Mouse (Mus musculus) liver, embryonic 12.5 days (tissue): Measurements from ENCODE around the gene Tubg2. TPM values are rescaled to one million over a fixed set of nuclear protein-coding genes. Genes with fewer than 3 reads are reported as not detected.
"Not testable (repeated sequence)": the region's sequence is repeated elsewhere in the genome, so short reads cannot be mapped to it uniquely, and the experiment has no call there.

Experiments used
- ATAC-seq: fragments of 200-750 bp; cut with Nextera tagmentation; 2 replicates; pipeline ENCODE4 v1.8.0; 2017; ENCODE audit warnings: moderate number of reproducible peaks, mild to moderate bottlenecking, moderate library complexity
- H3K27ac ChIP-seq: fragments of 300-500 bp; sonication (generic); 2 replicates; pipeline ENCODE4 v1.5.1; 2016; ENCODE audit warnings: mild to moderate bottlenecking
- H3K27me3 ChIP-seq: fragments of 300-500 bp; sonication (generic); replicated peaks from 2 replicates; pipeline ENCODE4 v1.6.1; 2016; ENCODE audit warnings: mild to moderate bottlenecking, moderate library complexity
- H3K36me3 ChIP-seq: fragments of 300-500 bp; sonication (generic); 2 replicates; pipeline ENCODE4 v1.6.1; 2016; ENCODE audit warnings: mild to moderate bottlenecking, moderate library complexity
- H3K4me1 ChIP-seq: fragments of 300-500 bp; sonication (generic); 2 replicates; pipeline ENCODE4 v1.6.1; 2016
- H3K4me2 ChIP-seq: fragments of 300-500 bp; sonication (generic); 2 replicates; pipeline ENCODE4 v1.6.1; 2016; ENCODE audit warnings: mild to moderate bottlenecking, moderate library complexity
- H3K4me3 ChIP-seq: fragments of 300-500 bp; sonication (generic); 2 replicates; pipeline ENCODE4 v1.5.1; 2016; ENCODE audit warnings: mild to moderate bottlenecking, moderate library complexity
- H3K9ac ChIP-seq: fragments of 300-500 bp; sonication (generic); 2 replicates; pipeline ENCODE4 v1.6.1; 2016; ENCODE audit warnings: mild to moderate bottlenecking, moderate library complexity
- H3K9me3 ChIP-seq: fragments of 300-500 bp; sonication (generic); replicated peaks from 2 replicates; pipeline ENCODE4 v1.6.1; 2016; ENCODE audit warnings: mild to moderate bottlenecking, moderate library complexity
- WGBS: fragments of 180-500 bp; shearing (Covaris S2); methylation state at CpG from one replicate; pipeline ENCODE4 v1.1.7; 2016; ENCODE audit not compliant: insufficient replicate concordance; 5-methylcytosine and 5-hydroxymethylcytosine counted together
- polyA plus RNA-seq: library from polyadenylated mRNA; unstranded; fragments of >200 nt; fragmentation: Nextera tagmentation; extraction: Ambion mirVana; gene quantifications from 2 replicates; pipeline ENCODE4 v1.2.1, GENCODE M21; 2016

Gene Tubg2
- polyA plus RNA-seq, 1 experiment from 2014 or later, result 0.57 TPM

DNA sequence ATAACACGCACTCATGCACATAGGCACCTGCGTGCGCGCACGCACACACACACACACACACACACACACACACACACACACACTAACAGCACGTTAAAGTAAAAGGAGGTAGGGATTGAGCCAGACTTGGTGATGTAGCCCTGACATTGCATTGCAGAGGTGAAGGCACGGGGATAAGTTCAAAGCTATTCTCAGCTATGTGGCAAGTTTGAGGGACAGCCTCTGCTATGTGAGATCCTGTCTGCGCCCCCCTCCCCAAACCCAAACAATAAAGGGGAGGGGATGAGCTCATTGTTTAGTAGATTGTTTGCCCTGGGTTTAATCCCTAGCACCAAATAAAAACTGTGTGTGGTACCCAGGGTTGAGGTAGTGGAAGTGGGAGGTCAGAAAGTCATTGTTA is 14.6 kb upstream of the Tubg2 start:
- no peak for ATAC-seq
- 0 out of 2 replicates have a peak, but pooled peaks cover 5% of the 10 kb centered on the region for H3K4me1 ChIP-seq
- H3K27me3 ChIP-seq, result peaks cover 59% of the 10 kb centered on the region
- no peaks in the 10 kb centered on the region for H3K9me3 ChIP-seq
- 71% methylated on average over 8 of the region's 8 CpGs for WGBS
- no peak overlapping the region for H3K4me3 ChIP-seq
- no peaks in the 10 kb centered on the region for H3K36me3 ChIP-seq
- H3K4me2 ChIP-seq, result no peak overlapping the region
- no peak overlapping the region for H3K27ac ChIP-seq
- H3K9ac ChIP-seq, result no peak overlapping the region

GRCm38 (mm10) chr11:101142215-101142967 is 13.3 kb upstream of the Tubg2 start:
- Histone ChIP-seq H3K9ac (no peak overlapping the region), H3K27me3 (peaks cover 56% of the 10 kb centered on the region), H3K27ac (no peak overlapping the region), H3K4me3 (no peak overlapping the region), H3K4me2 (no peak overlapping the region), H3K9me3 (no peaks in the 10 kb centered on the region), H3K4me1 (0 out of 2 replicates have a peak, but pooled peaks cover 5% of the 10 kb centered on the region), H3K36me3 (no peaks in the 10 kb centered on the region)
- 79% methylated on average over 10 of the region's 10 CpGs for WGBS
- ATAC-seq, result no peak

- ATAC-seq, result no peak
- H3K36me3 ChIP-seq, result no peaks in the 10 kb centered on the region
- no peaks in the 10 kb centered on the region for H3K9me3 ChIP-seq
- 13% methylated on average over 19 of the region's 19 CpGs for WGBS
- H3K27ac ChIP-seq, result no peak overlapping the region
- H3K4me1 ChIP-seq, result 0 out of 2 replicates have a peak, but pooled peaks cover 4% of the 10 kb centered on the region
- H3K9ac ChIP-seq, result no peak overlapping the region
- peak overlapping the region; percentile 32 for H3K4me3 ChIP-seq
- H3K4me2 ChIP-seq, result peak overlapping the region; percentile 56
- H3K27me3 ChIP-seq, result peaks cover 48% of the 10 kb centered on the region
Measured at GRCm38 (mm10) chr11:101143338-101144225, 12.1 kb upstream of the Tubg2 start.

DNA sequence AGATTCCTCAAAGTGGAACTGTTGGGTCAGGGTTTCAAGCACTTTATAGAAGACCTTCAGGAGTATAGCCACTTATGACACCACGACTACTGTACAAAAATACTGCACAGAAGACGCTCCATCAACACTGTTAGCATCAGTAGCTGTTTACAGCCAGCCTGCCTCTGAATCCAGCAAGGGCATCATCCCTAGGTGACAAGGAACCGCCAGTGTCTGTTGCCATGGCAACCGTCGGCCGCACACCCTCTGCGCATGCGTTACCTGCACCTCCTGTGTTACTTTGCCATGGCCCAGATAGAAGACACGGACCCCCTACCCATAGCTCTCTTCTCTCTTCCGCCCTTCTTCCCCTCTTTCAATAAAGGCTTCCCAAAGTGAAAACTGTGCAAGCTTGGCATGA is 9.3 kb upstream of the Tubg2 start:
- ATAC-seq, result no peak
- H3K36me3 ChIP-seq, result no peaks in the 10 kb centered on the region
- no peak overlapping the region for H3K9ac ChIP-seq
- H3K27me3 ChIP-seq, result peaks cover 28% of the 10 kb centered on the region
- 35% methylated on average over 10 of the region's 10 CpGs for WGBS
- H3K4me2 ChIP-seq, result no peak overlapping the region
- no peak overlapping the region for H3K27ac ChIP-seq
- H3K9me3 ChIP-seq, result no peaks in the 10 kb centered on the region
- no peaks in the 10 kb centered on the region for H3K4me1 ChIP-seq
- H3K4me3 ChIP-seq, result no peak overlapping the region

DNA sequence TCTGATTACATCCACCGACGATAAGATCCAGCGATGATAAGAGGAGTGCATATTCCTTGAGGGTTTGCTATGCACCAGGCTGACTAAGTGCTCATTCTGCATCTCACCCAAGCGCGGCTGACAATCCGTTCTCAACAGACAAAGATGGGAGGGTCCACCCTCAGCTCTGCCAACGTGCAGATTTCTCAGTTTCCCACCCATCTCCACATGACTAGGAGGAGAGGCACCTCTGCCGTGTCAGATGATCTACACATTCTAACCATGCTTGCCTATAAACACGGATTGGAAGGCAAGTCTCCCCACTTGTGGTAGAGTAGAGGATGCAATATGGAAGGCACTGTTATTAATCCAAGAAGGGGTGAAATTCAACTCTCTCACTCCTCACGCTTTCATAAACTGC is 7.0 kb upstream of the Tubg2 start:
- 66% methylated on average over 10 of the region's 10 CpGs for WGBS
- H3K9ac ChIP-seq, result no peak overlapping the region
- H3K4me3 ChIP-seq, result no peak overlapping the region
- H3K9me3 ChIP-seq, result no peaks in the 10 kb centered on the region
- no peaks in the 10 kb centered on the region for H3K36me3 ChIP-seq
- H3K27me3 ChIP-seq, result peaks cover 14% of the 10 kb centered on the region
- no peaks in the 10 kb centered on the region for H3K4me1 ChIP-seq
- ATAC-seq, result no peak
- H3K4me2 ChIP-seq, result no peak overlapping the region
- H3K27ac ChIP-seq, result no peak overlapping the region

DNA sequence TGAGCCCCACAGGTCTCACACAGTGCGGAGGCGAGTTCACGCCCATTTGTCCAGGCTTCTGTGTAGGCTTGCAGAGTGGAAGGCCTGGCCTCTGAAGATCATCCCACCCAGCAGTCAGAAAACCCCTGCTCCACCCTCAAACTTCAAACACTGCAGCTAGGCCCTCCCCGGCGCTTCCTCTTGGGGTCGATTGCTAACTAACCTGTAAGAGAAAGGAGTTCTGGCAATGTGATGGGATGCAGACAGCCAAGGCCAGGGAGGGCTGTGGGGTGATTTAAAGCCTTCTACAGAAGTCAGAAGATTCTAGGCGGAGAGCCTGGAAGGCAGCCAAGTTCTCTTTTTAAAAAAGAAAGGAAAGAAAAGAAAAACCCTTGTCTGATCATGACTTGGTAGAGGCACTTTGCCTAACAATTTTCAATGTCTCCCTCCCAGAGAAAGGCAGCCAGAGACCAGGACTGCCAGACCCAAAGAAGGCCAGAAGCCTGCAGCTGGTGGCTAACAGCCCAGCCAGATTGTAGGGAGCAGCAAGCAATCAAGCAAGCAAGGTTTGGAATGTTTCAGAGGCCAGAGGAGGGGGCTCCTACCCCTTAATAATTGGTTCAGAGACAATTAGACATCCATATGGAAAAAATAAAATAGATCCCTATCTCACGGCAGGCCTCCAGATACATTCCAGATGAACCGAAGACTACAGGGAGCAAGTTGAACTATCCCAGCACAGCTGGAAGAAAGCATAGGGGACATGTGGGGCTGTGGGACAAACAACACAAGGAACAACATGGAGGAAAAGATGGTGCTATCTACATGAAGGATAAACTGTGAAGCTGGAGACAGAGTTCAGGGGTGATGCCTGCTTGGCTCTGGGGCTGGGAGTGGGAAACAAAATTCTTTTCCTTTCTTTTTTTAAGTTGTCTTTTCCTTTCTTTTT is 6.3 kb upstream of the Tubg2 start:
- Histone ChIP-seq H3K9ac (no peak overlapping the region), H3K4me1 (no peaks in the 10 kb centered on the region), H3K36me3 (no peaks in the 10 kb centered on the region), H3K4me2 (no peak overlapping the region), H3K27ac (no peak overlapping the region), H3K9me3 (no peaks in the 10 kb centered on the region), H3K4me3 (no peak overlapping the region), H3K27me3 (peaks cover 10% of the 10 kb centered on the region)
- WGBS, result 57% methylated on average over 9 of the region's 9 CpGs
- ATAC-seq, result no peak

GRCm38 (mm10) chr11:101151063-101151462 is 4.6 kb upstream of the Tubg2 start:
- ATAC-seq, result no peak

GRCm38 (mm10) chr11:101152825-101153224 is 2.9 kb upstream of the Tubg2 start:
- Histone ChIP-seq H3K9ac (no peak overlapping the region), H3K4me1 (no peaks in the 10 kb centered on the region), H3K4me2 (no peak overlapping the region), H3K36me3 (no peaks in the 10 kb centered on the region), H3K27ac (no peak overlapping the region), H3K4me3 (no peak overlapping the region), H3K9me3 (no peaks in the 10 kb centered on the region), H3K27me3 (peaks cover 43% of the 10 kb centered on the region)
- ATAC-seq, result no peak
- 65% methylated on average over 1 of the region's 1 CpGs for WGBS

More at GRCm38 (mm10) chr11:101151063-101151462, 4.6 kb upstream of the Tubg2 start:
- Histone ChIP-seq H3K4me2 (no peak overlapping the region), H3K4me1 (no peaks in the 10 kb centered on the region), H3K27ac (no peak overlapping the region), H3K27me3 (peaks cover 26% of the 10 kb centered on the region), H3K4me3 (no peak overlapping the region), H3K9ac (no peak overlapping the region), H3K9me3 (no peaks in the 10 kb centered on the region), H3K36me3 (no peaks in the 10 kb centered on the region)
- WGBS, result 27% methylated on average over 2 of the region's 2 CpGs

- ATAC-seq, result no peak
- peaks cover 55% of the 10 kb centered on the region for H3K27me3 ChIP-seq
Measured at GRCm38 (mm10) chr11:101154648-101155047, 1.1 kb upstream of the Tubg2 start.

GRCm38 (mm10) chr11:101155151-101155550 is 556 bp upstream of the Tubg2 start:
- H3K9me3 ChIP-seq, result no peaks in the 10 kb centered on the region
- no peak overlapping the region for H3K9ac ChIP-seq
- no peak for ATAC-seq
- peaks cover 59% of the 10 kb centered on the region for H3K27me3 ChIP-seq
- no peaks in the 10 kb centered on the region for H3K4me1 ChIP-seq
- no peak overlapping the region for H3K4me3 ChIP-seq
- WGBS, result 60% methylated on average over 6 of the region's 6 CpGs
- H3K27ac ChIP-seq, result no peak overlapping the region
- no peak overlapping the region for H3K4me2 ChIP-seq
- H3K36me3 ChIP-seq, result no peaks in the 10 kb centered on the region

More at GRCm38 (mm10) chr11:101154648-101155047, 1.1 kb upstream of the Tubg2 start:
- no peak overlapping the region for H3K4me3 ChIP-seq
- H3K9ac ChIP-seq, result no peak overlapping the region
- no peak overlapping the region for H3K27ac ChIP-seq
- H3K4me1 ChIP-seq, result no peaks in the 10 kb centered on the region
- H3K9me3 ChIP-seq, result no peaks in the 10 kb centered on the region
- H3K4me2 ChIP-seq, result no peak overlapping the region
- no peaks in the 10 kb centered on the region for H3K36me3 ChIP-seq

- 52% methylated on average over 10 of the region's 10 CpGs for WGBS
- not testable (repeated sequence) for H3K36me3 ChIP-seq, H3K4me3 ChIP-seq, H3K9ac ChIP-seq, ATAC-seq, H3K4me2 ChIP-seq, H3K27ac ChIP-seq, H3K9me3 ChIP-seq
- Histone ChIP-seq H3K4me1 (peaks cover 19% of the 10 kb centered on the region), H3K27me3 (peaks cover 97% of the 10 kb centered on the region)
Measured at GRCm38 (mm10) chr11:101160151-101160550, 4.4 kb downstream of the Tubg2 start.
